Mouse (Mus musculus): ENCODE results near the gene Acsm5. TPM values are rescaled to one million over a fixed set of nuclear protein-coding genes. Genes with fewer than 3 reads are reported as not detected.

The Acsm5 gene
- polyA plus RNA-seq, 1 experiment = 0.25 TPM

DNA sequence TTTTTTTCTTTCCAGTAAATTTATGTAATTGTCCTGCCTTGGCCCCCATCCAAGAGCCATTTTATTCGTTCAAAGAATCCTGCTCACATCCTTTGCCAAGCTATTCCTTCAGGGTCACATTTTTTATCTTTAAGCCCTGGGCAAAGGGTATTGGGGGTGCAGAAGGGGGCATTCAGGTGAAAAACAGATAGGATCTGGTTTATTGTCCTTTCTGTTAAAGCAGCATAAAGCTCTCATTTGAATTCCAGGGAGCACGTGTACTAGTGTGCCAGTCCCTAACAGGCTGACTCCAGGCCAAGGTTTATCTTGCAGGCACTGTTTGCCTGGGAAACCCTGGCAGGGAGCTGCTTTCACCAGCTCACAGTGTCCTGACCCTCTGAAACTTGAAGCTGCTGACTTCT is 6.6 kb downstream of the Acsm5 start:
- Histone ChIP-seq H3K27ac (ENCODE audit: control insufficient read depth, insufficient read depth, low read depth, low read length) (no peak overlapping the region), H3K4me1 (ENCODE audit: control insufficient read depth, insufficient read depth, low read length) (no peaks in the 10 kb centered on the region; the same call in 1 of the 2 replicates), H3K36me3 (ENCODE audit: control insufficient read depth, insufficient read depth, low read length) (no peaks in the 10 kb centered on the region), H3K27me3 (ENCODE audit: control insufficient read depth, insufficient read depth, low read length) (no peaks in the 10 kb centered on the region), H3K4me3 (ENCODE audit: control insufficient read depth, low read depth, low read length) (no peak overlapping the region)
- no peak for TF ChIP-seq POLR2A (IDR thresholded peaks at IDR 0.05; ENCODE audit: control insufficient read depth, low read depth, low read length)
- TF ChIP-seq CTCF (IDR thresholded peaks at IDR 0.05; ENCODE audit: control insufficient read depth, insufficient read depth, insufficient replicate concordance, low read depth, low read length) = no peak

DNA sequence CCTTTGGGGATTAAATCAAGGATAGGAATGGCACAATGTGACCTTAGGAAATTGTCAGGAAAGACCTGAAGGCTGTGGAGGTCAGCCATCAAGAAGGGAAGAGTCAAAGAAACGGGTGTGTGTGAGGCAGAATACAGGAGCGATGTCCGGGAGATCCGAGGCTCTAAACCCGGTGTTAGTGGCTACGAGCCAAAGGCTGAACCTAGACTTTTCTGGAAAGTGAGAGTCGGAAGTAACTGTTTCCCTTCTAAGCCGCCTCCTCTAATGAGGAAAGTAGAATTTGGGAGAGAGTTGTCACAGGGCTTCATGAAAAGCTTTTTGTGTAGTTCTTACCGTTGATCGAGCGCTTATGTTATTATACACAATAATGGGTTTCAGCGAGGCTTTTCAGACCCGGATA is 7.2 kb downstream of the Acsm5 start:
- Histone ChIP-seq H3K27ac (ENCODE audit: control insufficient read depth, insufficient read depth, low read depth, low read length) (no peak overlapping the region; the same call in 1 of the 2 replicates), H3K4me3 (ENCODE audit: control insufficient read depth, low read depth, low read length) (no peak overlapping the region), H3K4me1 (ENCODE audit: control insufficient read depth, insufficient read depth, low read length) (no peaks in the 10 kb centered on the region; the same call in 1 of the 2 replicates), H3K36me3 (ENCODE audit: control insufficient read depth, insufficient read depth, low read length) (no peaks in the 10 kb centered on the region), H3K27me3 (ENCODE audit: control insufficient read depth, insufficient read depth, low read length) (no peaks in the 10 kb centered on the region)
- no peak for TF ChIP-seq CTCF (IDR thresholded peaks at IDR 0.05; ENCODE audit: control insufficient read depth, insufficient read depth, insufficient replicate concordance, low read depth, low read length)
- no peak for TF ChIP-seq POLR2A (IDR thresholded peaks at IDR 0.05; ENCODE audit: control insufficient read depth, low read depth, low read length)

DNA sequence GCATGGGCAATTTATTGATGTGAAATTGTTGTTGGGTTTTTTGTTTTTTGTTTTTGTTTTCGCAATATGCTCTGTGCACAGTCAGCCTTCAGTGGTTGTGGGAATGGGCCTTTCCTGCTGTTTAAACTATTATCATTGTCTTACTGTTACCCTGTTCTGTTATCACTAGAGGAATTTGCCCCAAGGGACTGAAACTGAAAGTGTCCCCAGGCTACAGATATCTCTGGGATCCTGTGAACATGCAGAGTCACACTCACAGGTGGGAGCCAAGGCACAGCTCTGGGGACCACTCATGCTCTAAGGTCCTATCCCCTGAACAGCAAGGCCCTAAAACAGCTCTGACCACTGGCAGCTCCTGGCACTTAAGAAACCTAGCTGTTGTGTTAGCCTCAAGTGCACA is 7.9 kb downstream of the Acsm5 start:
- H3K4me1 ChIP-seq (ENCODE audit: control insufficient read depth, insufficient read depth, low read length) = no peaks in the 10 kb centered on the region; the same call in 1 of the 2 replicates
- H3K36me3 ChIP-seq (ENCODE audit: control insufficient read depth, insufficient read depth, low read length) = no peaks in the 10 kb centered on the region
- no peak for TF ChIP-seq POLR2A (IDR thresholded peaks at IDR 0.05; ENCODE audit: control insufficient read depth, low read depth, low read length)
- TF ChIP-seq CTCF (IDR thresholded peaks at IDR 0.05; ENCODE audit: control insufficient read depth, insufficient read depth, insufficient replicate concordance, low read depth, low read length) = no peak
- H3K27me3 ChIP-seq (ENCODE audit: control insufficient read depth, insufficient read depth, low read length) = no peaks in the 10 kb centered on the region
- H3K27ac ChIP-seq (ENCODE audit: control insufficient read depth, insufficient read depth, low read depth, low read length) = no peak overlapping the region
- no peak overlapping the region for H3K4me3 ChIP-seq (ENCODE audit: control insufficient read depth, low read depth, low read length)

DNA sequence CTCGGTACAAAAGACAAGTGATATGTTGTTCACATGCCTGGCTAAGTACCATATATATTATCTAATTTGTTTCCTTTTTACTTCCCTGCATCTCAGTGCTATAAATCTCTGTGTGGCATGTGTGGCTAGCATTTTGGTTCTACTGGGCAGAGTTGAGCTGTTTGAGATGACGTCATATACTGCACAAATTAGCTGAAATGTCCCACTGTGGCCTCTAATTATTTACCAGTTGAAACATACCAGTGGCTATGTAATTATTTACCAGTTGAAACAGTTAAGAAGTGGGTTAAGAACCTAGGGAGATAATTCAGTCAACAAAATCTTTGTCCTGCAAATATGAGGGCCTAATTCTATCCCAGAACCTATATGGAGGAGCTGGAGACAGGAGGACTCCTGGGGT is 8.3 kb downstream of the Acsm5 start:
- no peak overlapping the region for H3K4me3 ChIP-seq (ENCODE audit: control insufficient read depth, low read depth, low read length)
- H3K36me3 ChIP-seq (ENCODE audit: control insufficient read depth, insufficient read depth, low read length) = no peaks in the 10 kb centered on the region
- no peaks in the 10 kb centered on the region for H3K27me3 ChIP-seq (ENCODE audit: control insufficient read depth, insufficient read depth, low read length)
- H3K4me1 ChIP-seq (ENCODE audit: control insufficient read depth, insufficient read depth, low read length) = no peaks in the 10 kb centered on the region; the same call in 1 of the 2 replicates
- H3K27ac ChIP-seq (ENCODE audit: control insufficient read depth, insufficient read depth, low read depth, low read length) = no peak overlapping the region
- TF ChIP-seq CTCF (IDR thresholded peaks at IDR 0.05; ENCODE audit: control insufficient read depth, insufficient read depth, insufficient replicate concordance, low read depth, low read length) = no peak
- TF ChIP-seq POLR2A (IDR thresholded peaks at IDR 0.05; ENCODE audit: control insufficient read depth, low read depth, low read length) = no peak

DNA sequence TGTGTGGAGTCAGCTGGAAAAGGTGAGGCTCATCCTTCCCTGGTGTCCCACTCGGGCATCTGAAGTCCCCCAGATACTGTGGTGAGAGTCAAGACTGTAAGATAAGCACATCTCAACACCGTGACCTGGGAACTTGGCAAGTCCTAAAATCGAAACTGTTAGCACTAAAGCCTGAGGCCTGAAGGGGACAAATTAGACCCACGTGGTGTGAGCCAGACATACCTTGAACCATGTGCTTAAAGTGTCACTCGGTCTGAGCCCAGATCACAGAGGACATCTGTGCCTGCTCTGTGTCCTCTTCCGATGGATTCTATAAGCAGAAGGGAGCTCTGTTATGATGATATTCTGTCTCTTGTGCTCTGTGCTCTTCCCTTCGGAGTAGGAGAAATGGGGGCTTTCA is 9.4 kb downstream of the Acsm5 start:
- H3K4me1 ChIP-seq (ENCODE audit: control insufficient read depth, insufficient read depth, low read length) = no peaks in the 10 kb centered on the region; the same call in 1 of the 2 replicates
- H3K27ac ChIP-seq (ENCODE audit: control insufficient read depth, insufficient read depth, low read depth, low read length) = no peak overlapping the region
- H3K36me3 ChIP-seq (ENCODE audit: control insufficient read depth, insufficient read depth, low read length) = no peaks in the 10 kb centered on the region
- no peaks in the 10 kb centered on the region for H3K27me3 ChIP-seq (ENCODE audit: control insufficient read depth, insufficient read depth, low read length)
- no peak overlapping the region for H3K4me3 ChIP-seq (ENCODE audit: control insufficient read depth, low read depth, low read length)
- no peak for TF ChIP-seq POLR2A (IDR thresholded peaks at IDR 0.05; ENCODE audit: control insufficient read depth, low read depth, low read length)
- TF ChIP-seq CTCF (IDR thresholded peaks at IDR 0.05; ENCODE audit: control insufficient read depth, insufficient read depth, insufficient replicate concordance, low read depth, low read length) = no peak

DNA sequence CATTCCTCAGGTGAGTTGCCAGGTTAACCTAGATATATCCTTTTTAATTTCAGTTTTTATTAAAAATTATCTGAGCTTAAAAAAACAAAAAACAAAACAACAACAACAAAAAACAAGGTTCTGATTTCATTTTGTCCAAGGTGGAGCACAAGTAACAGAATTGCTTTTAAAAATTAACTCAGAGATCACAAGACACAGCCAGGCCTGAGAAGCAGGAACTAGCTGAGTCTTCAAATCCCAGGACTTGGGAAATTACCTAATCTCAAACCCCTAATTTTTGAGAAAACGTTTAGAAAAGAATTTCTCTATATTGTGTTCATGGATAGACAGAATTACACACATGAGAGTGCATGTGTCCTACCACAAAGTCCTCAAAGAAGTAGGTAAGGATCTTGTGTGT is 13.7 kb downstream of the Acsm5 start:
- Histone ChIP-seq H3K4me3 (ENCODE audit: control insufficient read depth, low read depth, low read length) (no peak overlapping the region), H3K36me3 (ENCODE audit: control insufficient read depth, insufficient read depth, low read length) (no peaks in the 10 kb centered on the region), H3K27me3 (ENCODE audit: control insufficient read depth, insufficient read depth, low read length) (no peaks in the 10 kb centered on the region), H3K27ac (ENCODE audit: control insufficient read depth, insufficient read depth, low read depth, low read length) (no peak overlapping the region), H3K4me1 (ENCODE audit: control insufficient read depth, insufficient read depth, low read length) (no peaks in the 10 kb centered on the region)
- TF ChIP-seq POLR2A (IDR thresholded peaks at IDR 0.05; ENCODE audit: control insufficient read depth, low read depth, low read length) (no peak), CTCF (IDR thresholded peaks at IDR 0.05; ENCODE audit: control insufficient read depth, insufficient read depth, insufficient replicate concordance, low read depth, low read length) (no peak)

DNA sequence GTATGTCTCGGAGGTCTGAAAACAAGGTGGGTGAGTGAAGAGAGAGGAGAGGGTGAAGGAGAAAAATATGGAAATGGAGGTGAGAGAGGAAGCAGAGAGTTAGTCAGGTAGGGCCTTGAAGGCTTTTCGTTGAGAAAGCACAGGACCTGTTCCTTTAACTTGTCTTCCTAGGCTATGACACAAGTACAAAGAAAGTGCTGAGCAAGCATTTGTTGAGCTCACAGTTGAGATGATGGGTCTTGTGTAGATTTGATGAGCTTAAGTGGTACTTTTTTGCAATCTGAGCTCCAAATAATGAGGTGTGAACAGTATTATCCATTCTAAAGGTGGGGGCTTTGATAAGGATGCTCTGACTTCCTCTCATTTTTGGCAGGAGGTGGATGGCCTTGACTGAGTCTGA is 15.1 kb downstream of the Acsm5 start:
- H3K4me1 ChIP-seq (ENCODE audit: control insufficient read depth, insufficient read depth, low read length) = no peaks in the 10 kb centered on the region
- no peak overlapping the region for H3K4me3 ChIP-seq (ENCODE audit: control insufficient read depth, low read depth, low read length)
- no peaks in the 10 kb centered on the region for H3K36me3 ChIP-seq (ENCODE audit: control insufficient read depth, insufficient read depth, low read length)
- no peak overlapping the region for H3K27ac ChIP-seq (ENCODE audit: control insufficient read depth, insufficient read depth, low read depth, low read length)
- no peaks in the 10 kb centered on the region for H3K27me3 ChIP-seq (ENCODE audit: control insufficient read depth, insufficient read depth, low read length)
- TF ChIP-seq CTCF (IDR thresholded peaks at IDR 0.05; ENCODE audit: control insufficient read depth, insufficient read depth, insufficient replicate concordance, low read depth, low read length) (no peak), POLR2A (IDR thresholded peaks at IDR 0.05; ENCODE audit: control insufficient read depth, low read depth, low read length) (no peak)

DNA sequence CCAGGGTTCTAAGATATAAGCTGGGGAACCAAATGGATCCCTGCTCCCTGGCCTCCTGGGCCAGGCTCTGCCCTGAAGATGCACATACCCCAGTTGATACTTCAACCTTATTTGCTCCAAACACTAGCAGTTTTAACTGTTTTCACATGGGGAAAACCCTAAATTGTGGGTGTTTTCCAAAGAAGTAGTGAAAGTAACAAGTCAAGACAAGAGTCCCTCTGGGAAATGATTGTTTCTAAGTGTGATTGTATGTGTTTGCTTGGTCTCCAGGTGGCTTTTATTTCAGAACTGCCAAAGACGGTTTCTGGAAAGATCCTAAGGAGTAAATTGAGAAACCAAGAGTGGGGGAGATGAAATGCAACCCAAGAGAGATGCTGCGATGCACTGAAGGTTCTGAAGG is 23.2 kb downstream of the Acsm5 start:
- no peak overlapping the region for H3K4me3 ChIP-seq (ENCODE audit: control insufficient read depth, low read depth, low read length)
- no peaks in the 10 kb centered on the region for H3K36me3 ChIP-seq (ENCODE audit: control insufficient read depth, insufficient read depth, low read length)
- no peaks in the 10 kb centered on the region for H3K4me1 ChIP-seq (ENCODE audit: control insufficient read depth, insufficient read depth, low read length)
- H3K27me3 ChIP-seq (ENCODE audit: control insufficient read depth, insufficient read depth, low read length) = no peaks in the 10 kb centered on the region
- no peak for TF ChIP-seq CTCF (IDR thresholded peaks at IDR 0.05; ENCODE audit: control insufficient read depth, insufficient read depth, insufficient replicate concordance, low read depth, low read length)
- no peak for TF ChIP-seq POLR2A (IDR thresholded peaks at IDR 0.05; ENCODE audit: control insufficient read depth, low read depth, low read length)
- no peak overlapping the region for H3K27ac ChIP-seq (ENCODE audit: control insufficient read depth, insufficient read depth, low read depth, low read length)

Measured in testis, adult 2 months (tissue).